Mouse (Mus musculus) layer of hippocampus, adult 9-10 months (tissue): ENCODE results near the gene Zp1.

Source experiments
- DNase-seq: peaks from one replicate; pipeline ENCODE4 v3.0.0; 2022; ENCODE audit warnings: low spot score

Gene Zp1

GRCm38 (mm10) chr19:10924220-10924619 lies 3.8 kb upstream of the Zp1 start:
- DNase-seq = no peak

GRCm38 (mm10) chr19:10921058-10921457 lies 626 bp upstream of the Zp1 start:
- DNase-seq = no peak

GRCm38 (mm10) chr19:10918321-10918991 lies 2.0 kb downstream of the Zp1 start:
- DNase-seq = no peak

GRCm38 (mm10) chr19:10916506-10916905 lies 3.9 kb downstream of the Zp1 start:
- no peak for DNase-seq

GRCm38 (mm10) chr19:10914870-10915269 lies 5.6 kb downstream of the Zp1 start:
- DNase-seq = no peak

- DNase-seq = no peak
These were observed 6.1 kb downstream of the Zp1 start for GRCm38 (mm10) chr19:10914291-10914690.

GRCm38 (mm10) chr19:10909087-10909721 lies 11.2 kb downstream of the Zp1 start:
- DNase-seq = no peak

GRCm38 (mm10) chr19:10907891-10908290 lies 12.5 kb downstream of the Zp1 start:
- DNase-seq = peak; percentile 50

- no peak for DNase-seq
These were observed 14.8 kb downstream of the Zp1 start for GRCm38 (mm10) chr19:10905728-10906000.

GRCm38 (mm10) chr19:10904927-10905727 lies 15.3 kb downstream of the Zp1 start:
- DNase-seq = peak; percentile 7

- DNase-seq = no peak
These were observed 15.9 kb downstream of the Zp1 start for GRCm38 (mm10) chr19:10904512-10904911.

GRCm38 (mm10) chr19:10901046-10901445 lies 19.4 kb downstream of the Zp1 start:
- DNase-seq = no peak

- DNase-seq = no peak
These were observed 20.1 kb downstream of the Zp1 start for GRCm38 (mm10) chr19:10900315-10900714.

- DNase-seq = no peak
These were observed 22.9 kb downstream of the Zp1 start for GRCm38 (mm10) chr19:10897491-10897890.

GRCm38 (mm10) chr19:10896849-10897248 lies 23.6 kb downstream of the Zp1 start:
- DNase-seq = no peak

- DNase-seq = no peak
These were observed 24.7 kb downstream of the Zp1 start for GRCm38 (mm10) chr19:10895708-10896107.

GRCm38 (mm10) chr19:10895016-10895528 lies 25.4 kb downstream of the Zp1 start, which contains the start of gene Prpf19:
Gene Prpf19, plus strand, starts transcription at chr19:10895231.
- DNase-seq = peak; percentile 95

- DNase-seq = no peak
These were observed 28.2 kb downstream of the Zp1 start for GRCm38 (mm10) chr19:10892201-10892600.

GRCm38 (mm10) chr19:10881426-10882154 lies 38.8 kb downstream of the Zp1 start, which contains the start of gene Tmem109:
Gene Tmem109, minus strand, starts transcription at chr19:10882001.
- peak; percentile 88 for DNase-seq

GRCm38 (mm10) chr19:10880975-10881425 lies 39.4 kb downstream of the Zp1 start:
- no peak for DNase-seq

GRCm38 (mm10) chr19:10880085-10880974 lies 40.1 kb downstream of the Zp1 start:
- no peak for DNase-seq
